Mouse (Mus musculus) spleen, adult 18-20 months (tissue): Measurements from ENCODE around the gene Upf1.

ENCODE experiments used
- DNase-seq, 2 experiments: peaks; one replicate each; pipeline ENCODE4 v3.0.0; 2022; ENCODE audit warnings: mixed read lengths in 2 of 2

Gene Upf1

GRCm38 (mm10) chr8:70317872-70318271 lies 35.2 kb downstream of the Upf1 start:
- no peak for DNase-seq

GRCm38 (mm10) chr8:70316511-70317504 lies 36.3 kb downstream of the Upf1 start:
- DNase-seq = no peak

- DNase-seq = peak in 1 of 2 experiments; percentile 34
Observed at GRCm38 (mm10) chr8:70315624-70316510, 37.2 kb downstream of the Upf1 start, which contains the start of gene Cers1. Gene Cers1, plus strand, starts transcription at chr8:70315775.

- no peak for DNase-seq
Observed at GRCm38 (mm10) chr8:70313399-70313798, 39.7 kb downstream of the Upf1 start.

- no peak for DNase-seq
Observed at GRCm38 (mm10) chr8:70309311-70309710, 43.8 kb downstream of the Upf1 start.

GRCm38 (mm10) chr8:70302901-70303300 lies 50.2 kb downstream of the Upf1 start:
- DNase-seq = no peak

GRCm38 (mm10) chr8:70302358-70302890 lies 50.7 kb downstream of the Upf1 start, which contains the start of the genes Ddx49 and Cope:
Gene Ddx49, minus strand, starts transcription at chr8:70302489.
Gene Cope, plus strand, starts transcription at chr8:70302518.
- DNase-seq = peak; percentile 85 to 90

- DNase-seq = no peak
Observed at GRCm38 (mm10) chr8:70300881-70301280, 52.2 kb downstream of the Upf1 start.

- no peak for DNase-seq
Observed at GRCm38 (mm10) chr8:70293988-70294405, 59.1 kb downstream of the Upf1 start.

- peak in 1 of 2 experiments; percentile 19 for DNase-seq
Observed at GRCm38 (mm10) chr8:70286737-70287136, 66.3 kb downstream of the Upf1 start.

GRCm38 (mm10) chr8:70285304-70285703 lies 67.8 kb downstream of the Upf1 start:
- DNase-seq = no peak

GRCm38 (mm10) chr8:70284421-70284820 lies 68.7 kb downstream of the Upf1 start:
- DNase-seq = no peak

- no peak for DNase-seq
Observed at GRCm38 (mm10) chr8:70283136-70284077, 69.7 kb downstream of the Upf1 start.

- DNase-seq = peak; percentile 89 to 90
Observed at GRCm38 (mm10) chr8:70282603-70283135, 70.4 kb downstream of the Upf1 start, which contains the start of gene Homer3. Gene Homer3, plus strand, starts transcription at chr8:70282827.
